Mouse (Mus musculus) liver, embryonic 11.5 days (tissue): Measurements from ENCODE around the gene Cstad. TPM values are rescaled to one million over a fixed set of nuclear protein-coding genes. Genes with fewer than 3 reads are reported as not detected.

Source experiments
- ATAC-seq: fragments of 200-750 bp; cut with Nextera tagmentation; replicated peaks from 2 replicates; pipeline ENCODE4 v1.8.0; 2017; ENCODE audit warnings: moderate number of reproducible peaks, mild to moderate bottlenecking, moderate TSS enrichment, moderate library complexity; ENCODE audit not compliant: low FRiP score
- DNase-seq: peaks from one replicate; pipeline ENCODE4 v3.0.0-alpha.2; 2017; ENCODE audit warnings: low spot score
- H3K27ac ChIP-seq: fragments of 300-500 bp; sonication (generic); 2 replicates; pipeline ENCODE4 v1.5.1; 2014; ENCODE audit warnings: mild to moderate bottlenecking, low read depth, low read length, control low read depth
- H3K27me3 ChIP-seq: fragments of 300-500 bp; sonication (generic); replicated peaks from 2 replicates; pipeline ENCODE4 v1.6.1; 2014; ENCODE audit warnings: low read length, mixed read lengths; ENCODE audit not compliant: control insufficient read depth, insufficient read depth
- H3K36me3 ChIP-seq: fragments of 300-500 bp; sonication (generic); 2 replicates; pipeline ENCODE4 v1.6.1; 2014; ENCODE audit warnings: mild to moderate bottlenecking, low read length, moderate library complexity, mixed read lengths; ENCODE audit not compliant: control insufficient read depth, insufficient read depth
- H3K4me1 ChIP-seq: fragments of 300-500 bp; sonication (generic); replicated peaks from 2 replicates; pipeline ENCODE4 v1.6.1; 2014; ENCODE audit warnings: low read length, mixed read lengths; ENCODE audit not compliant: control insufficient read depth, insufficient read depth
- H3K4me2 ChIP-seq: fragments of 300-500 bp; sonication (generic); 2 replicates; pipeline ENCODE4 v1.6.1; 2014; ENCODE audit warnings: mild to moderate bottlenecking, control low read depth, moderate library complexity
- H3K4me3 ChIP-seq: fragments of 300-500 bp; sonication (generic); 2 replicates; pipeline ENCODE4 v1.5.1; 2014; ENCODE audit warnings: low read depth, low read length, control low read depth
- H3K9ac ChIP-seq: fragments of 300-500 bp; sonication (generic); 2 replicates; pipeline ENCODE4 v1.6.1; 2014; ENCODE audit warnings: low read depth, low read length, control low read depth
- H3K9me3 ChIP-seq: fragments of 300-500 bp; sonication (generic); 2 replicates; pipeline ENCODE4 v1.6.1; 2016; ENCODE audit warnings: low read length, inconsistent platforms, mixed read lengths; ENCODE audit not compliant: control insufficient read depth
- WGBS: fragments of 180-500 bp; shearing (Covaris S2); extraction: QIAGEN DNeasy Blood & Tissue Kit; methylation state at CpG from one replicate; pipeline ENCODE4 v1.1.7; 2014; 5-methylcytosine and 5-hydroxymethylcytosine counted together
- polyA plus RNA-seq: library from polyadenylated mRNA; unstranded; fragments of >200 nt; fragmentation: Nextera tagmentation; extraction: Ambion mirVana; gene quantifications from 2 replicates; pipeline ENCODE4 v1.2.1, GENCODE M21; 2014

Gene Cstad
- polyA plus RNA-seq, 1 experiment from 2014 or later: not detected

DNA sequence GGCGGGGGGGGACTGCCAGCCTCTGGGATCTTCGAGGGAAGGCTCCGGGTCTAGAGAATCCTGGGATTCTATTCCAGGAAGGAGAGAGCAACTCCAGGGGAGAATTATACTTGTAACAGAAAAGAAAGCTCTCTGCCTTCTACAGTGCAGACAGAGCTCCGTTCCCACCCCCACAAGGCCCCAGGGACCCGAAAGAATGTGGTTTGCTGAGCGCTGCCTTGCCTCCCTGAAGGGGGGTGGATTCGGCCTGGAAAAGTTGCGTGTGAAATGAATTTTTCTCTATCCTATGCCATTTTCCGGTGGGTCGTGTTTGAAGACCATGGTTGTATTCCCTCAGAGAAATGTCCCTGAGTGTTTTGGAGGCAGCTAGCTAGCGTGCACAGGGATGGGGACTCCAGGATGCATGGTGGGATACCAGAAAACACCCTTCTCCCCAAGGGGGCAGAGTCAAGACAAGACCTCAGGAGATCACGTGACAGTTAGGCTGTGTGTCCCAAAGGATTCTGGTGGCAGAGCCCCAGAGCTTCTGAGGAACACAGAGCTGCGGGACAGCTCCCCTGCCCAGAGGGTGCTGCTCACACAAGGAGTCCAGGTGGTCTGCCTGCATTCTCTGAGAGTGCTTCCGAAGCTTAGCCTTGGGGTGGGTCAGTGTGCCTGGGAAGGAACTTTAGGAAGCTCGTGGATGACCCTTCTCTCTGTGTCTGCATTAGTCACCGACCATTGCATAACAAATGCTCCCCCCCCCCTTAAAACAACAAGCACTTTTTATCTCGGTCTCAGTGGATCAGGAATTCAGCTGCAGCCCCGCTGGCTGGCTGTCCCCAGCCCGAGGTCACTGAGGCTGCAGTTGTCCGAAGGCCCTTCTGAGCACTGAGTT, 6.4 kb downstream of the Cstad start:
- DNase-seq (no peak), ATAC-seq (no peak)
- 16% methylated on average over 20 of the region's 20 CpGs for WGBS
- Histone ChIP-seq H3K4me3 (no peak overlapping the region), H3K27ac (peak overlapping the region; percentile 54; the same call in 1 of the 2 replicates), H3K4me1 (peaks cover 34% of the 10 kb centered on the region), H3K27me3 (peaks cover 16% of the 10 kb centered on the region), H3K9me3 (no peaks in the 10 kb centered on the region), H3K9ac (0 out of 2 replicates have a peak overlapping the region, but pooled peaks have one; percentile 22), H3K4me2 (peak overlapping the region; percentile 40), H3K36me3 (no peaks in the 10 kb centered on the region)

GRCm38 (mm10) chr2:30602451-30602850, 7.6 kb downstream of the Cstad start:
- Histone ChIP-seq H3K9me3 (no peaks in the 10 kb centered on the region), H3K36me3 (no peaks in the 10 kb centered on the region), H3K4me1 (peaks cover 34% of the 10 kb centered on the region), H3K27ac (no peak overlapping the region), H3K4me3 (no peak overlapping the region), H3K9ac (no peak overlapping the region), H3K27me3 (peaks cover 22% of the 10 kb centered on the region), H3K4me2 (no peak overlapping the region)
- ATAC-seq (no peak), DNase-seq (no peak)

- 63% methylated on average over 5 of the region's 5 CpGs for WGBS
- DNase-seq (no peak), ATAC-seq (no peak)
- Histone ChIP-seq H3K36me3 (no peaks in the 10 kb centered on the region), H3K4me3 (no peak overlapping the region), H3K4me1 (peaks cover 34% of the 10 kb centered on the region), H3K9me3 (no peaks in the 10 kb centered on the region), H3K9ac (no peak overlapping the region), H3K27me3 (peaks cover 26% of the 10 kb centered on the region), H3K4me2 (no peak overlapping the region), H3K27ac (no peak overlapping the region)
Measured at GRCm38 (mm10) chr2:30603731-30604130, 8.9 kb downstream of the Cstad start.

GRCm38 (mm10) chr2:30604880-30605761, 10.3 kb downstream of the Cstad start:
- 3% methylated on average over 32 of the region's 32 CpGs for WGBS
- peak overlapping the region; percentile 45 for H3K27ac ChIP-seq
- DNase-seq: peak; percentile 70

GRCm38 (mm10) chr2:30605762-30606051, 10.9 kb downstream of the Cstad start:
- 15% methylated on average over 6 of the region's 6 CpGs for WGBS
- no peak overlapping the region for H3K4me2 ChIP-seq

More at GRCm38 (mm10) chr2:30604880-30605761, 10.3 kb downstream of the Cstad start:
- Histone ChIP-seq H3K9me3 (no peaks in the 10 kb centered on the region), H3K4me3 (no peak overlapping the region), H3K27me3 (peaks cover 26% of the 10 kb centered on the region), H3K4me1 (peaks cover 33% of the 10 kb centered on the region), H3K9ac (peak overlapping the region; percentile 22; the same call in 1 of the 2 replicates), H3K36me3 (no peaks in the 10 kb centered on the region), H3K4me2 (peak overlapping the region; percentile 44)
- ATAC-seq: no peak; the same call in 1 of the 2 replicates

GRCm38 (mm10) chr2:30606621-30607052, 11.8 kb downstream of the Cstad start:
- DNase-seq (no peak), ATAC-seq (no peak)
- Histone ChIP-seq H3K4me2 (no peak overlapping the region), H3K9ac (no peak overlapping the region), H3K27ac (no peak overlapping the region), H3K27me3 (peaks cover 23% of the 10 kb centered on the region), H3K9me3 (no peaks in the 10 kb centered on the region), H3K4me1 (peaks cover 19% of the 10 kb centered on the region), H3K4me3 (no peak overlapping the region), H3K36me3 (no peaks in the 10 kb centered on the region)
- 42% methylated on average over 23 of the region's 23 CpGs for WGBS

More at GRCm38 (mm10) chr2:30605762-30606051, 10.9 kb downstream of the Cstad start:
- no peak for DNase-seq
- H3K4me1 ChIP-seq: peaks cover 28% of the 10 kb centered on the region
- H3K27me3 ChIP-seq: peaks cover 23% of the 10 kb centered on the region
- no peaks in the 10 kb centered on the region for H3K9me3 ChIP-seq
- H3K9ac ChIP-seq: no peak overlapping the region
- H3K4me3 ChIP-seq: no peak overlapping the region
- H3K27ac ChIP-seq: 0 out of 2 replicates have a peak overlapping the region, but pooled peaks have one; percentile 5
- ATAC-seq: no peak
- H3K36me3 ChIP-seq: no peaks in the 10 kb centered on the region

DNA sequence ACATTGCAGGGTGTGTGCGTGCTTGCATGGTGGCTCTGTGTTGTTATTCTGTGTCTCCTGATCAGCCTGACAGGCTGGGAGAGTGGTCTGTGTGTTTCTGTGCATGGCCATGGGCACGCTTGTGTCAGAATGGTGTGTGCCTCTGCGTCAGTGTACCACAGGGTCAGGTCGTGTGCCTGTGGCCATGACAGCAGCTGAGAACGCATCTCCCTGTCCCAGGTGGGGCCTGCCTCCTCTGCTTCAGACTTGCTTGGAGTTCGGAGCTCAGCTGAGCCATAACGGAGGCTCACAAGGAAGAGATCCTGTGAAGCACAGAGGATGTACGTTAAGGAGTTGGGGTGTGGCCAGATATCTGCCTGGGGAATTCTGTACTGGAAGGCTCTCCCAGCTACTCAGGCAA, 13.1 kb downstream of the Cstad start:
- Histone ChIP-seq H3K9ac (no peak overlapping the region), H3K4me3 (no peak overlapping the region), H3K36me3 (no peaks in the 10 kb centered on the region), H3K9me3 (no peaks in the 10 kb centered on the region), H3K4me1 (peaks cover 19% of the 10 kb centered on the region), H3K27ac (no peak overlapping the region), H3K4me2 (no peak overlapping the region), H3K27me3 (peaks cover 23% of the 10 kb centered on the region)
- no peak for ATAC-seq
- no peak for DNase-seq
- 64% methylated on average over 8 of the region's 8 CpGs for WGBS

DNA sequence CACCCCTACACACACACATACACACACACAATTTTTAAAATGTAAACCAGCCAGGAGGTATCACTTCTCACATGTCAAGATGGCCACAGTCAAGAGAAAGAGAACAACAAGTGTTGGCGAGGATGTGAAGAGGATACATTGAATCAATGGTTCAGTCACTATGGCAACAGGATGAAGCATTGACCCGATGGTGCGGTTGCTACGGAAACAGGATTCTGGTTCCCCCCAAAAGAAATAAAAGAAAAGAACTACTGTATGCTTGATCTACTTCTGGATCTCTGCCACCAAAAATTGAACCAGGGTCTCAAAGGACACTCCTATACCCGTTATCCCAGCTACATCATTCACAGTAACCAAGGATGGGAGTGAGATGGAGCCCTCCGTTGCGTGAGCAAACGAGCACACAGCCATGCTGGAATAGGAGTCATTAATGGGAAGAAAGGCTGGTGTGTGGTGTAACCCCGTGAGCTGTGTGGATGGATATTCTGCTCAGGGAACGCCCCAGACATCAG, 13.9 kb downstream of the Cstad start:
- no peaks in the 10 kb centered on the region for H3K36me3 ChIP-seq
- no peaks in the 10 kb centered on the region for H3K9me3 ChIP-seq
- peaks cover 23% of the 10 kb centered on the region for H3K27me3 ChIP-seq
- no peak overlapping the region for H3K4me2 ChIP-seq
- peaks cover 21% of the 10 kb centered on the region for H3K4me1 ChIP-seq
- H3K4me3 ChIP-seq: no peak overlapping the region
- ATAC-seq (no peak), DNase-seq (no peak)
- H3K9ac ChIP-seq: no peak overlapping the region
- 82% methylated on average over 10 of the region's 10 CpGs for WGBS
- no peak overlapping the region for H3K27ac ChIP-seq
